Mouse (Mus musculus): ENCODE data around the gene Nmnat2.
A peak's percentile ranks its signal among the peaks of the same experiment; 100 is the strongest.

Gene Nmnat2

GRCm38 (mm10) chr1:152983416-152983815 lies 28.6 kb downstream of the Nmnat2 start:
- no peak for DNase-seq (ENCODE audit: low read depth, low spot score)

- DNase-seq (ENCODE audit: low read depth, low spot score), result no peak
Measured at GRCm38 (mm10) chr1:152986981-152987380, 32.2 kb downstream of the Nmnat2 start.

- DNase-seq (ENCODE audit: low read depth, low spot score), result no peak
Measured at GRCm38 (mm10) chr1:152990067-152990466, 35.3 kb downstream of the Nmnat2 start.

GRCm38 (mm10) chr1:152992271-152993134 lies 37.7 kb downstream of the Nmnat2 start:
- peak; percentile 68 for DNase-seq (ENCODE audit: low read depth, low spot score)

GRCm38 (mm10) chr1:152993803-152994202 lies 39.0 kb downstream of the Nmnat2 start:
- DNase-seq (ENCODE audit: low read depth, low spot score), result peak; percentile 55

- peak; percentile 28 for DNase-seq (ENCODE audit: low read depth, low spot score)
Measured at GRCm38 (mm10) chr1:152999983-153000382, 45.2 kb downstream of the Nmnat2 start.

- DNase-seq (ENCODE audit: low read depth, low spot score), result no peak
Measured at GRCm38 (mm10) chr1:153000486-153001228, 45.9 kb downstream of the Nmnat2 start.

GRCm38 (mm10) chr1:153002295-153003050 lies 47.7 kb downstream of the Nmnat2 start:
- DNase-seq (ENCODE audit: low read depth, low spot score), result no peak

GRCm38 (mm10) chr1:153004472-153004871 lies 49.7 kb downstream of the Nmnat2 start:
- DNase-seq (ENCODE audit: low read depth, low spot score), result no peak

GRCm38 (mm10) chr1:153006054-153006453 lies 51.3 kb downstream of the Nmnat2 start:
- DNase-seq (ENCODE audit: low read depth, low spot score), result no peak

GRCm38 (mm10) chr1:153006761-153007160 lies 52.0 kb downstream of the Nmnat2 start:
- DNase-seq (ENCODE audit: low read depth, low spot score), result no peak

- DNase-seq (ENCODE audit: low read depth, low spot score), result no peak
Measured at GRCm38 (mm10) chr1:153007292-153007691, 52.5 kb downstream of the Nmnat2 start.

GRCm38 (mm10) chr1:153007824-153008223 lies 53.0 kb downstream of the Nmnat2 start:
- no peak for DNase-seq (ENCODE audit: low read depth, low spot score)

- DNase-seq (ENCODE audit: low read depth, low spot score), result peak; percentile 100
Measured at GRCm38 (mm10) chr1:153009338-153009737, 54.5 kb downstream of the Nmnat2 start.

- peak; percentile 65 for DNase-seq (ENCODE audit: low read depth, low spot score)
Measured at GRCm38 (mm10) chr1:153010353-153011351, 55.9 kb downstream of the Nmnat2 start.

GRCm38 (mm10) chr1:153011544-153011943 lies 56.8 kb downstream of the Nmnat2 start:
- DNase-seq (ENCODE audit: low read depth, low spot score), result peak; percentile 90

- DNase-seq (ENCODE audit: low read depth, low spot score), result no peak
Measured at GRCm38 (mm10) chr1:153013541-153014288, 58.9 kb downstream of the Nmnat2 start.

- DNase-seq (ENCODE audit: low read depth, low spot score), result peak; percentile 44
Measured at GRCm38 (mm10) chr1:153014431-153015186, 59.8 kb downstream of the Nmnat2 start.

- no peak for DNase-seq (ENCODE audit: low read depth, low spot score)
Measured at GRCm38 (mm10) chr1:153016465-153017163, 61.8 kb downstream of the Nmnat2 start.

All from R1 (cell line).